Mouse (Mus musculus) small intestine, adult 2 months (tissue): ENCODE results near the gene Prkg1.

Experiments
- CTCF ChIP-seq: fragments of 200-500 bp; IDR thresholded peaks from 2 replicates; pipeline ENCODE4 v1.5.1; 2012; ENCODE audit warnings: low read depth, mild to moderate bottlenecking, control low read depth, inconsistent platforms, low read length, moderate library complexity, mixed read lengths; ENCODE audit not compliant: insufficient replicate concordance, insufficient read length; ENCODE audit errors: extremely low read depth
- POLR2A ChIP-seq: fragments of 200-500 bp; IDR thresholded peaks from 2 replicates; pipeline ENCODE4 v1.6.1; 2012; ENCODE audit warnings: low read depth, mild to moderate bottlenecking, control low read depth, inconsistent platforms, low read length, moderate library complexity

- TF ChIP-seq CTCF, result no peak
- no peak for TF ChIP-seq POLR2A
Observed at GRCm38 (mm10) chr19:30901025-30901424, 863.8 kb downstream of the Prkg1 start.
